Mouse (Mus musculus): Measurements from ENCODE around the gene Ing2. TPM values are rescaled to one million over a fixed set of nuclear protein-coding genes. Genes with fewer than 3 reads are reported as not detected.

Ing2 gene
- polyA plus RNA-seq, 1 experiment = 5.4 TPM

GRCm38 (mm10) chr8:47663201-47663600 is 12.2 kb downstream of the Ing2 start:
- WGBS = 93% methylated on average over 5 of the region's 5 CpGs
- no peak for DNase-seq
- peaks cover 5% of the 10 kb centered on the region; the same call in 1 of the 2 replicates for H3K36me3 ChIP-seq (ENCODE audit: control insufficient read depth, insufficient read depth, low read length)

GRCm38 (mm10) chr8:47662716-47663115 is 12.6 kb downstream of the Ing2 start:
- no peak overlapping the region for H3K27ac ChIP-seq (ENCODE audit: control insufficient read depth, insufficient read depth, low read length)
- H3K4me1 ChIP-seq (replicated peaks; ENCODE audit: control insufficient read depth, insufficient read depth, low read length) = no peaks in the 10 kb centered on the region
- H3K27me3 ChIP-seq (ENCODE audit: control insufficient read depth, insufficient read depth, low read length) = no peaks in the 10 kb centered on the region
- H3K4me3 ChIP-seq (ENCODE audit: control insufficient read depth, insufficient read depth, low read length) = no peak overlapping the region
- no peaks in the 10 kb centered on the region for H3K36me3 ChIP-seq (ENCODE audit: control insufficient read depth, insufficient read depth, low read length)
- TF ChIP-seq CTCF (IDR thresholded peaks at IDR 0.05; ENCODE audit: borderline replicate concordance, control insufficient read depth, extremely low read depth, insufficient read depth, low read length, poor library complexity) (no peak), POLR2A (IDR thresholded peaks at IDR 0.05; ENCODE audit: control insufficient read depth, extremely low read depth, insufficient read depth, low read length, poor library complexity) (no peak)
- 98% methylated on average over 5 of the region's 5 CpGs for WGBS
- DNase-seq = no peak

More at GRCm38 (mm10) chr8:47663201-47663600, 12.2 kb downstream of the Ing2 start:
- Histone ChIP-seq H3K27ac (ENCODE audit: control insufficient read depth, insufficient read depth, low read length) (no peak overlapping the region), H3K4me1 (replicated peaks; ENCODE audit: control insufficient read depth, insufficient read depth, low read length) (no peaks in the 10 kb centered on the region), H3K27me3 (ENCODE audit: control insufficient read depth, insufficient read depth, low read length) (no peaks in the 10 kb centered on the region), H3K4me3 (ENCODE audit: control insufficient read depth, insufficient read depth, low read length) (no peak overlapping the region)
- no peak for TF ChIP-seq POLR2A (IDR thresholded peaks at IDR 0.05; ENCODE audit: control insufficient read depth, extremely low read depth, insufficient read depth, low read length, poor library complexity)
- TF ChIP-seq CTCF (IDR thresholded peaks at IDR 0.05; ENCODE audit: borderline replicate concordance, control insufficient read depth, extremely low read depth, insufficient read depth, low read length, poor library complexity) = no peak

DNA sequence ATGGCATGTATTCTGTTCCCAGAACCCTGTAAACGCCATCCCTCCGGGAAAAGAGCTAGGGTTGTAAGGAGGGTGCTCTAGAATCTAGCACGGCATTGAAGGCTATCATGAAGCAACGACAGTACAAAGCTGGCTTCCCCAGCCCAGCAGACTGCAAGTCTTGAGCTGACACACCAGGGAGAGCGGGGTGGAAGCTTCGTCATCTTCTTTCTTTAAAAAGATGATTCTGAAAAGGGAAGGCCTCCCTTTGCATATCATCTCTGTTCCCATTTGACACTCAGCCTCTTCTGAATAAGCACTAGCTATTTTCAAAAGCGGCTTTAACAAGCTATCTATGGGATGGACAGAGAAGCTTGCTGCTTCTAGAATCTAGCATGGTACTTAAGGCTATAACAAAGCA is 15.0 kb downstream of the Ing2 start:
- Histone ChIP-seq H3K4me1 (replicated peaks; ENCODE audit: control insufficient read depth, insufficient read depth, low read length) (no peaks in the 10 kb centered on the region), H3K27me3 (ENCODE audit: control insufficient read depth, insufficient read depth, low read length) (no peaks in the 10 kb centered on the region), H3K27ac (ENCODE audit: control insufficient read depth, insufficient read depth, low read length) (no peak overlapping the region), H3K36me3 (ENCODE audit: control insufficient read depth, insufficient read depth, low read length) (no peaks in the 10 kb centered on the region), H3K4me3 (ENCODE audit: control insufficient read depth, insufficient read depth, low read length) (no peak overlapping the region)
- WGBS = 96% methylated on average over 7 of the region's 7 CpGs
- TF ChIP-seq CTCF (IDR thresholded peaks at IDR 0.05; ENCODE audit: borderline replicate concordance, control insufficient read depth, extremely low read depth, insufficient read depth, low read length, poor library complexity) (no peak), POLR2A (IDR thresholded peaks at IDR 0.05; ENCODE audit: control insufficient read depth, extremely low read depth, insufficient read depth, low read length, poor library complexity) (no peak)
- no peak for DNase-seq

GRCm38 (mm10) chr8:47659463-47659862 is 15.9 kb downstream of the Ing2 start:
- no peak overlapping the region for H3K27ac ChIP-seq (ENCODE audit: control insufficient read depth, insufficient read depth, low read length)
- no peaks in the 10 kb centered on the region for H3K36me3 ChIP-seq (ENCODE audit: control insufficient read depth, insufficient read depth, low read length)
- H3K27me3 ChIP-seq (ENCODE audit: control insufficient read depth, insufficient read depth, low read length) = no peaks in the 10 kb centered on the region

GRCm38 (mm10) chr8:47654406-47654805 is 20.9 kb downstream of the Ing2 start:
- WGBS = 93% methylated on average over 3 of the region's 3 CpGs
- no peak overlapping the region for H3K27ac ChIP-seq (ENCODE audit: control insufficient read depth, insufficient read depth, low read length)
- H3K27me3 ChIP-seq (ENCODE audit: control insufficient read depth, insufficient read depth, low read length) = no peaks in the 10 kb centered on the region
- no peaks in the 10 kb centered on the region for H3K36me3 ChIP-seq (ENCODE audit: control insufficient read depth, insufficient read depth, low read length)
- no peak overlapping the region for H3K4me3 ChIP-seq (ENCODE audit: control insufficient read depth, insufficient read depth, low read length)
- H3K4me1 ChIP-seq (replicated peaks; ENCODE audit: control insufficient read depth, insufficient read depth, low read length) = no peaks in the 10 kb centered on the region
- DNase-seq = no peak
- no peak for TF ChIP-seq CTCF (IDR thresholded peaks at IDR 0.05; ENCODE audit: borderline replicate concordance, control insufficient read depth, extremely low read depth, insufficient read depth, low read length, poor library complexity)
- TF ChIP-seq POLR2A (IDR thresholded peaks at IDR 0.05; ENCODE audit: control insufficient read depth, extremely low read depth, insufficient read depth, low read length, poor library complexity) = no peak

More at GRCm38 (mm10) chr8:47659463-47659862, 15.9 kb downstream of the Ing2 start:
- DNase-seq = no peak
- WGBS = 92% methylated on average over 5 of the region's 5 CpGs
- Histone ChIP-seq H3K4me1 (replicated peaks; ENCODE audit: control insufficient read depth, insufficient read depth, low read length) (no peaks in the 10 kb centered on the region), H3K4me3 (ENCODE audit: control insufficient read depth, insufficient read depth, low read length) (no peak overlapping the region)
- no peak for TF ChIP-seq POLR2A (IDR thresholded peaks at IDR 0.05; ENCODE audit: control insufficient read depth, extremely low read depth, insufficient read depth, low read length, poor library complexity)
- TF ChIP-seq CTCF (IDR thresholded peaks at IDR 0.05; ENCODE audit: borderline replicate concordance, control insufficient read depth, extremely low read depth, insufficient read depth, low read length, poor library complexity) = no peak

DNA sequence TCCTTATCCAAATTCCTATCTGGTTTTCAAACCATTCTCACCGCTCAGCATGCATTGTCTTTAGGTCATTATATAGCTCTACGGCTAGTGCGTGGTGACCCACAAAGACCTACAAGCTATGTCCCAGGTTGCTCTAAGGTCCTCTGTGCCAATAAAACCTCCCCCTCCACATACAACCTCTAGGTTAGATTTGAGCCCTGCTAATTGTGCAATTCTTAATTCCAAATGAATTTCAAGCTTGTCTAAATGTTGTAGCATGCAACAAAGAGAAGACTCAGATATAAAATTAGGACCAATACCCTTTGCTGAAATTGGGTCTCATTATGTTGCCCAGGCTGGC is 22.6 kb downstream of the Ing2 start:
- no peak overlapping the region for H3K27ac ChIP-seq (ENCODE audit: control insufficient read depth, insufficient read depth, low read length)
- WGBS = 98% methylated on average over 3 of the region's 3 CpGs
- DNase-seq = no peak
- no peaks in the 10 kb centered on the region for H3K27me3 ChIP-seq (ENCODE audit: control insufficient read depth, insufficient read depth, low read length)
- no peaks in the 10 kb centered on the region for H3K36me3 ChIP-seq (ENCODE audit: control insufficient read depth, insufficient read depth, low read length)
- H3K4me1 ChIP-seq (replicated peaks; ENCODE audit: control insufficient read depth, insufficient read depth, low read length) = no peaks in the 10 kb centered on the region
- H3K4me3 ChIP-seq (ENCODE audit: control insufficient read depth, insufficient read depth, low read length) = no peak overlapping the region
- no peak for TF ChIP-seq CTCF (IDR thresholded peaks at IDR 0.05; ENCODE audit: borderline replicate concordance, control insufficient read depth, extremely low read depth, insufficient read depth, low read length, poor library complexity)
- TF ChIP-seq POLR2A (IDR thresholded peaks at IDR 0.05; ENCODE audit: control insufficient read depth, extremely low read depth, insufficient read depth, low read length, poor library complexity) = no peak
